Mouse (Mus musculus) 416B (cell line): Measurements from ENCODE around the gene Srek1.

Experiments used
- DNase-seq: peaks from one replicate; pipeline ENCODE4 v3.0.0; 2011; ENCODE audit warnings: low read depth

The Srek1 gene

DNA sequence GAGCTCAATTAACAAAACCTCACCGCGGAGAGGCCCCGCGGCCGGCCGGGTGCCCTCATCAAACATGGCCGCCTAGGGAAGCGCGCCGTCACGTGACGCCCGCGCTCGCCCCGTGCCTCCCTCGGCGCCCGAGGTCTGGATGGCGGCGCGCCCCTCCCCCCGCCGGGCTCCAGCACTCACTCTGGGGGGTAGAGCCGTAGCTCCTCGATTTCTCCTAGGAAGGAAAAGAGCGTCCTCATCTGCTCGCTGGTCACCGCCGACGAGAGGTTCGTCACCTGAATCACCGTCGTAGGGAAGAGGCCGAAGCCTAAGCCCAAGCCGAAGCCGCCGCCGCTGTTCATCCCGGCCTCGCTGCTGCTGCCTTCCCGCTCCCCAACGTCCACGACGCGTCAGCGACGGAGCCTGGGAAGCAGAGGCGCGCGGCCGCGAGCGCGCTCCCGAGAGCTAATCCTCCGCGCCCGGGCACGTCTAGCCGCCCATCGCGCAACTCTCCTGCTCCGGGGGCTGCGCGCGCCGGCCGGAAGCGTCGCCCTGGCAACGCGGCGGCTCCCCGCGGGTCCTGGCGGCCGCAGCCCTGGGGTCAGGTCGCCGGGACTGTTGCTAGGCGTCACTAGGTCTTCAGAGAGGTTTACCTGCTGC is at the start of gene Srek1:
Gene Srek1, minus strand, starts transcription at position 490 of the 639 bp plus-strand sequence.
- peak; percentile 89 for DNase-seq

DNA sequence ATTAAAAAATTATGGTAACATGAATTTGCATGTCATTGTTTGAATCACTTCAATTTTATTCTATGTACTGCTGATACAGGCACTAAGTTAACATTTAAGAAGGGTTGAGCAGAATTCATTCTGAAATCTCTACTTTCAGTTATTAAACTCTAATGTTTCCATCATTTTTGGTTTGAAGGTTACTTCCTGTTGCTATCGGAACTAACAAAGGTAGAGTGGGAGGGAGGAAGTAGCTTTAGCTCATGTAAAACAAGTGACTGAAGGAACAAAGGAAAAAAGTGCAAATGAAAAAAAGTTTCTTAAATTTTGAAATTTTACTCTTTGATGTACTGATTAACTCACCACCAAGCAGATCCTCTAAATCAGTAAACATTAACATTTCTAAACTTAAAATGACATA is 47.9 kb upstream of the Srek1 start:
- DNase-seq, result no peak

DNA sequence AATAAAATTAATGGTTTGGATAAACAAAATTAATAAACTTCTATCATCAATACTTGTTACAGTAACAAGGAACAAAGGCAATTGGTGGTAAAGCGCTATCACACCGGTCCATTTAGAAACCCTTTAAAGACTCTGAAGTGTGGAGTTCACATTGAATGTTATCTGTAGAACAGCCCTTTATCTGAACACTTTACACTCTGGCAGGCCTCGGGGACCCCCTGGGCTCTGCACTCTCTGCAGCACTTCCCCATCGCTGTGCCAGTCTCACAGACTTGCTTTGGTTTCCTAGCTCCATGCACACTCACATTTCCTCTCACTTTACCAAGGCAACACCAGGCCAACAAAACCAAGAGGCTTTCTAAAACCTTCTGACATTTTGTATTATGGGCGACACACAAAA is 45.0 kb upstream of the Srek1 start:
- DNase-seq, result no peak

DNA sequence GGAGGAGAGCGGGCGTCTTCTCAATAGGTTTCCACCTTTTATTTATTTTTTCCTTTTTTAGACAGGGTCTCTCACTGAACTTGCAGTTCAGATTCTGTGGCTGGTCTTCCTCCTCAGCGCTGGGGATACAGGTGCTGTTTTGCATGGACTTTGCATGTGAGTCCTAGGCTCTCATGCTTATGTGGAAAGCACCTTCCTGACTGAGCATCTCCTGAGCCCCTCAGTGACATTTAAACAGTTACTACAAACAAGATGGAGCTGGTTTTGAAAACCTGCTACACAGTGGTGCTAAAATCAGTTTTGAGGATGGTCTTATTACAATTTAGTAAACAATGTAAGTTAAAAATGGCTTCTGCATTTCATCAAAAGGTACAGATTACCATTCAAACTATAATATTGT is 43.5 kb upstream of the Srek1 start:
- no peak for DNase-seq

DNA sequence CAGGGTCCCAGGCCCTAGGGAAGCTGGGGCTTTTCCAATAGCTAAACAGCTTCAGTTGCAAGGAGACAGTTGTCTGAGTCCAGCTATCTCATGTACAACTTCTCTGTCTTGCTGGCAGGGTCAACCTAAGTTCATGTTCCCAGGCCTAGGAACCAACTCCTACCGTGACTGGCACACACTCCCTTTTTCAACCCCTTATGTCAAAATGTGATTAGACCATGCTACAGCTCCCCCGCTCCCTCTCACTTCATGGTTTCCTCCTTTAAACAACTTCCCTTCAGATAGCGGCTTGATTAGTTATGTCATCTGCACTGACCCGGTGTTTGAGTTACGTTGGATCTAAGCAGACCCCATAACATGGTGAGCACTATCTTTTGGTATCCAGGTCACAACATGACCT is 33.1 kb upstream of the Srek1 start:
- peak; percentile 26 for DNase-seq

DNA sequence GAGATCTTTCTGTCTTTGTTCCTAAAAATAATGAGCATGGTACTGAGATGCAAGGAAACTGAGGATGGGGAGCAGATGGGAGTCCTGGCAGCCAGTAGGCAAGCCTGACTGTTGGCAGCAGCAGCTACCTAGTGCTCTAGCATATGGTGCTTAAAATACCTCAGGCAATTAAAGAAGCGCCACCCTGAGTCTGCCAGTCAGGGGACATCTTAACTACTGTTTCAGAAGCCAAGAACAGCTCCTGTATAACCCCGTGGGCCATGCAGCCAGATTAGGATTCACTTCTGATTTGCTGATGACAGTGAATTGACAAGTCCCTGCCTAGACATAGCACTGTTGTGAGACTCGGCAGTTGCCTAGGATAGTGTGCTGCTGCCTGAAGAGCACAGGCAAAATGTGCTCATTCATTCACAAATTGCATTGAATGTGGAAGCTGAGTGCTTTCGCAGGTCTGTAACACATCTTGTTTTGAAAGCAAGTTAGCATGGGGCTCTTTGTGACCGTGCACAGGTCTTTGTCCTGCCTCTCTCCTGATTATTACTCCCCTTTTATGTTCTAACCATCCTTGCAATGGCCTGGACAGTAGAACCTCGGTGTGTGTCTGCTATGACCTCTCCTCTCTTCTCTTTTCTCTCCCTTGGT is 31.9 kb upstream of the Srek1 start:
- no peak for DNase-seq

DNA sequence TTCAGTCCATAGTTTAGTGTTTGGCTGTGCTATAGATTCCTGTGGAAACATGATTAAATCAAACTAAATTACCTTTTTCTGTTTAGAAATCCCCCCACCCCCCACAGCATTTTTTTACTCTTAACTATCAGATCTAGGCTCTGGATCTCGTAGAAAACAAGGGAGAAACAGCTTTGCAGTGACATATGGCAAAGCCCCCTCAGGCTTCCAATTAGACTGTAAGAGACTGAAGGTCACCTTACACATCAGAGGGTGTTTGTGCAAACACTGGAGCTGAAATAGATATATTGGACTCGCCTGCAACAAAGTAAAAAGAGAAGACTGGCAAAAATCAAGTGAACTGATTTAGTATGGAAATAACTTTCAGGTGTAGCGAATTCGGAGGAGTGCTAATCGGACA is 29.3 kb upstream of the Srek1 start:
- no peak for DNase-seq

DNA sequence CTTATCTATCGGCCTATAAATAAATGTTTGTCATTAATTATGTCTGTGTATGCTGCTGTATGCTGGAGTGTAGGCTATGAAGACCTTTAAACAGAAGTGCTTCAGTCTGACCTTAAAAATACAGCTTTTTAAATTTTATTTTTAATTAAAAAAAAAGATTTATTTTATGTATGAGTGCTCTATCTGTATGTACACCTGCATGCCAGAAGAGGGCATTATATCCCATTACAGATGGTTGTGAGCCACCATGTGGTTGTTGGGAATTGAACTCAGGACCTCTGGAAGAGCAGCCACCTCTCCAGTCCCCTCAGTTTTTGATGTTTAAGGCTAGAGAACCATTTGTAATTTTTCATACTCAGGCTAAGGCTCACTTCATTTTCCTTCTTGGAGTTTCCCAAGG is 26.6 kb upstream of the Srek1 start:
- DNase-seq, result peak; percentile 24

DNA sequence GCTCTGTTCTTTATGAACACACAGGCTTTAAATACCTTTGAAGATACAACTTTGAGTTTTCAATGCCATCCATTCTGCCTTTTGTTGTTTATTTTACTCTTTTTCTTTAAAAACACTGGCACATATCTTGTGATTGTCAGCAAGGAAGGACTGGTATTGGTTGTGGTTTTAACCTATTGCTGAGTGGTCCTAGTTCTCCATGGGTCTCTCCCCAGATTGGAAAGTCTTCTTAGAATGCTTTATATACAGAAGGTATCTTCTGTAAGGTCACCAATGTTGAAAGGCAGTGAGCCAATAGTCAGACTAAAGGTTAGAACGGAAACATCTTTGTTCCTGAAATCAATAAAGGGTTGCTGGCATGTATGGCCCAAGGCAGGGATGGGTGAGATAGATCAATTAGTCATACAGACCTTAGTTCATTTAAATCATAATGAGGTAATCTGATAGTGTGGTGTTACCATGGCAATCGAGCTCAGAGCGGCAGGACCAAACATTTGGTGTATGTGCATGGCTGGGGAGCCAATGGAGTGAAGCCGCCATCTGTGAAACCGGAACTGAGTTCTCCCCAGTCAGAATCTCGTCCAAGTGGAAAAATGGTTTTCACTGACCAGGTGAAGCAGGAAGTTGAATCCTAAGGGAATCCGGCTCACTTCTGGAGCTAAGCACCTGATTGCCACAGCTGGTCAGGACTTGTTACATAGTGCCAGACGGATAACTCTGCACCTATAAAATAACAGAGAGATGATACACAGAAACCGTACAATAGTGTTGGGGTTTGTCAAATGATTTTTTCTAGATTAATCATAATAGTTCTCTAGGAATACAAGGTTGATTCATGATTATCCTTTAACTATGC is 20.5 kb upstream of the Srek1 start:
- DNase-seq, result no peak

DNA sequence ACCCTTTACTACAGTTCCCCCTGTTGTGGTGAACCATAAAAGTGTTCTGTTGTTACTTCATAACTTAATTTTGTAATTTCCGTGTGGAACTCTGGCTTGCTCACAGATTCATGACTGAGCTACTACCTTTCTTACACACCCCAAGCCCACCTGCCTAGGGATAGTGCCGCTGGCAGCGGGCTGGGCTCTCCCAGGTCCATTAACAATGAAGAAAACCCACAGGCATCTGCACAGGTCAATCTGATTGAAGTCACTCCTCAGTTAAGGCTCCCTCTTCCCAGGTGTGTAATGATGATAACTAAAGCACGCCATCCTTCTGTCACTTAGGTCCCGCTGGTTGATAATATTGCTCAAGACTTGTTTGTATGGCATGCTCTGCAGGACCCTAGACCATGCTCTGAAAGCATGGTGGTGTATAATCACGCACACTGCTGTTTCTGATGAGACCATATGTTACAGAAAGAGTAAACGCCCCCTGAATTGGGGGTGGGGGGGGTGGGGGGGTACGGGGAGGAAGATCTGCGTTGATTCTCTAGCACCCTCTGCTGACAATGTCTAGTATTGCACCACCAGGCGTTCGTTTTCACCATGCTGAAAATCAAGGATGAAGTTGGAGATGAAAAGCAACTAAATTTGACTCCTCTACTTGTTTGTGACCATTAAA is 5.6 kb upstream of the Srek1 start:
- peak; percentile 50 for DNase-seq

DNA sequence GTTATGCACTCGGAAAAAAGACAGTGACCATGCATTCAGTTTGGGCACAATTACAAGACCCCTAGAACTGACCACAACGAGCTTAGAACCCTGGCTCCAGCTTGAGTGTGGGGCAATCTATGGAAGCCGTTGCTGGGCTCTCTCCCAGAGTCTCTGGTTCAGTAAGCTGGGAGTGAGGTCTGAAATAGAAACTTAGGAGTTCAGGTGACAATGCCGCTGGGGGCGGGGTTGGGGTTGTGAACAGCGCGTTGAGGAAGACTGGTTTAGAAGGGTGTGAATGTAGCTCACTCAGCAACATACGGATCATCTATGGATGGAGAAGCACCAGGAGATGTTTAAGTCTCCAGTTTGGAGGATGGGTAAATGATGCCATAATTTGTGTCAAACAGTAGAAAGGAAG is 2.7 kb upstream of the Srek1 start:
- no peak for DNase-seq

DNA sequence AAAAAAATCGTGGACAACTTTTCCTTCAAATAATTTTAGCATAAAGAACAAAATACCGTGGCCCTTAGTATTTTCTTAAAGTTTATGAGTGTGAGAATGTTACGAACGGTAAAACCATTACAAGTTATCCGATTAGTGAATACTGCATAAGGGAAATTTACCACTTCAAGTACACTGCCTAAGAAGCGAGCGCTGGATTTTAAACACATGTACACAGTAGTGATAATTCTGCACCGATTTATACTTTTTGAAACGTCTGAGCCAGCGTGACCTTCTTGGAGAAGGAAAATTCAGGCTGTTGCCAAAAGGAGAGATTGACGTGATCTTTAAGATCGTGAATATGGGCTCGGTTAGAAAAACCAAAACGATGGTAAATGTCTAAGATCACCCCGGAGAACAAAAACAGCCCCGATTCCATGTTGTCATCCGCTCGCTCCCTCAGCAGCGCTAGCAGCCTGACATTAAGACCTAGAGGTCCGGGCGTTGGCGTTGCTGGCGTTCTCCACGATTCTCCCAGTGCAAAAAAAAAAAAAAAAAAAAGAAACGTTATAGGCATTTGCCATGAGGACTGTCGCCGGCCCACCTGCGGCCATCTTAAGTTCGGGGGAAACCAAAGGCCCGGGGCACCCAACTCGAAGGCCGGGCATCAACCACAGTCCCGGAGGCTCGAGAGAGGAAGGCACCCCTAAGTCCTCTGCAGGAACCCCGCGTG is 845 bp downstream of the Srek1 start:
- DNase-seq, result peak; percentile 88

DNA sequence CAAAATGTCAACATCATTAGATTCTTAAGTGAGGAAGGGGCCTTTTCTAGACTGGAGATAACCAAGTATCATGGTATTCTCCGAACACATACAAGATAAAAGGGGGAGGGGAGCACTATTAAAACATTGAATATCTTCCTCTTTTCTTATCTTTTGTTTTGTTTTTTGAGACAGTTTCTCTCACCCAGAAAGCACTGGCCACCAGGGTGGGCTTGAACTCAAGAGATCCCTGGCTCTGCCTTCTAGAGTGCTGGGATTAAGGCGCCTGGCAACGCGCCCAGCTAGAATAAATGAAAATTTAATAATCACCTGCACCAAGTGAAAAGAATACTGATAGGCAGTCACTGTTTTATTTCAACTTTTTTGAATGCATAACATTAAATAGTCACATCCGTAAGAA is 1.5 kb downstream of the Srek1 start:
- peak; percentile 42 for DNase-seq

DNA sequence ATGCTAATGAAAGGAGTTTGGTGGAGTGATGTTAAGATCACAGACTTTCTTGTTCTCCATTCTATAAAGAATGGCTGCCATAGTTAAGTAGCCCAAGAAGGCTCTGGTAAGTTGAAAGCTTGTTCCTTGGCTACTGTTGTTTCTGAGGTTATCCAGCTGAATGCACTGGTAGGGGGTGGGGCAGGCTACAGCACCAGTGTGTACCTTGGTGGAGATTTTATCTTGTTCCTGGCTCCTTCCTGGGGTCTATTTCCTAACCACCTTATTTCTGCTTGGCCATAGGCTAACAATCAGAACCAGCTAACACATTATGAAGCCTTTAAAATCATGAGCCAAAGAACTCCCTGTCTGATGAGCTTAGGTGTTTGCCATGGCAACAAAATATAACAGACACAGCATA is 3.6 kb downstream of the Srek1 start:
- peak; percentile 44 for DNase-seq

DNA sequence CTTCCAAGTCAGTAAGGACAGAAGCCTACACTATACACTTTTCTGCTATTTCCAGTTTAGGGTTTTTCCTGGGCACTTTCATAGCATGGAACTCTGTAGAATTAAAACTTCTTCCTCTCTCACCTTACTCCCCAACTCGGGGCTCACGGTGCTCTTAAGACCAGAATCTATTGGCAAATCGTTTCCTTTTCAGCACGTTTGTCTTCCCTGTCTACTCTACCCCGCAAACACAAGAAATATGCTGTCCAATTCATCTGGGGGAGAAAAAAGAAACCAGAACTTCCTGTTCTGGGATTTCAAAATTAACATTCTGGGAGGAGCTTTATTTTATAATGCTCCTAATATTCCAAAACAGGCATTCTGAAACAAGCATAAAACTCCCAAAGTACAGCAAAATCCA is 6.5 kb downstream of the Srek1 start:
- DNase-seq, result peak; percentile 54

DNA sequence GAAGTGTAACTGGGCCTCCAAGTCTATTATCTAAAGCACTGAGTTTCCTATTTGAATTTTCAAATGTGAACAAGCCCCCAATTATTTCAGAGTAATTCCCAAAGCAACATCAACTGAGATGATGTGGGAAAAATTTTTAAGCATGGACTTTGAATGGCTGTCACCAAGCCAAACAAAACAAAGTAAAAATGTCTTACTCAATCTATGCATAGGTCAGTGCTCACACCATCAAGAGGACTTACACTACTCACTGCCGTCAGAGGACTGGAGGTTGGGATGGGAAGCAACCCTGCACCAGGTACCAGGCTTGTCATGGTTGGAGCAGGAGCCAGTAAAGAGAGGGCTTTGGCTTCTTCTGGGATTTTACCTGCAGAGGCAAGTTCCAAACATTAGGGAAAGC is 10.8 kb downstream of the Srek1 start:
- no peak for DNase-seq

DNA sequence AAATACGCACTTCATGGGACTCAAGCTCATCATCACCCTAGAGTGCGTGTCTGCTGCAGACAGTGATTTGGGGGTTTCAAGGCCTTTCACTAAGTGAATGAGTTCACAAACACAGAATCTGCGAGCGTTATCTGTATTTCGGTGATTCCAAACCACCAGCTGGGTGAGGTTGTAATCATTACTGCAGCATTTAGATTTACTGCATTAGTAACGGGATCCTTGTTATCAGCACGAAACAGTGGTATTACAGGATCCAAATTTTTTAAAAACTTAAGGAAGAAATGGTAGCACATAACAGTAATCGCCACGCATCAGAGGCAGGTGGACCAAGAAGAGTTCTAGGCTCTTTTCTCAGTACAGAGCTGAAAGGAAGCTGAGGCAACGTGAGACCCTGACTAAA is 12.4 kb downstream of the Srek1 start:
- no peak for DNase-seq

DNA sequence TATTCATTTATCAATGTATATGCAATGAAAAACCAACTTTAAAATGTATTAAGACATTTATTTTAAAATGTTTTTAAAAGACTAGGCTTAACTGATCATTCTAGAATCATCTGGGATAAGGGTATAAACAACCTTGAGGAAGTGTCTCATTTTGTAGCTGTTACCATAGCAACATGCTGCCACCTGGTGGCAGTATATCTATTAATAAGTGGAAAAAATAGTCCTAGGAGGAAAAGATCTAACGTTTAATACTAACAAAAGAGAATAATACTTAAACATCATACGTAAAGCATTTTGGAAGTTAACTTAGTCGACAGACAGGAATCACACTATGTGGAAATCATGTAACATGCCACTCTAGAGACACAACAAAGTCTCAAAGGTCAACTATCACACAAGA is 23.0 kb downstream of the Srek1 start:
- DNase-seq, result peak; percentile 79

DNA sequence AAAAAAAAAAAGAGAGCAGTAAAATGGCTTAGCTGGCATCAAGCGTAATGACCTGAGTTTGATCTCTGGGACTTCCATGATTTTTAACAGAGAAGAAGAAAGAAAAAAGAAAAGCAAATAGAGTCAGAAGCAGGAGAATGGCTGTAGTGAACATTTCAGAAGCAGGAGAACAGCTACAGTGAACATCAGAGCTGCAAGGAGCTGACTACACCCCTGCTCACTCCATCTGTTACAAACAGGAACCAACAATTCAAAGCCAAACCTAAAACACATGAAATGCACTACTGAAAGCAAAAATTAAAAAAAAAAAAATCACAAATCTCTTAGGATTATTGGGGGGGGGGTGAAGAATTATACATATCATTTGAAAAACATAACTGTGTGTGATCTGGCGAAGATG is 28.7 kb downstream of the Srek1 start:
- DNase-seq, result no peak

DNA sequence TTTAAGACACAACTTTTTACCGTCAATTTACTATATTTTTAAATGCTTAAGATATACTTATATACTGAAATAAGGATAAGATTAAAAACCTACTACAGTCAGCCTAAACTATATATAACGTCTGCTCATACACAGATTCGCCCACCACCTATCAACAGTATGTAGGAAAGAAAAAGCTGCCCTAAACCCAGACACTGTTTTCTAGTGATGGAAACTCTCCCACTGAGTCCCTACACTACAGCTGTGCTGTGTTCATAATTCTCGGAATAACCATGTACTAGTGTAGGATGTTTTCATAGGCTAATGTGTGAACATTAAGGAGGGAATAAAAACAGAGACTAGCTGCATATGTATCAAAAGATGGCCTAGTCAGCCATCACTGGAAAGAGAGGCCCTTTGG is 29.2 kb downstream of the Srek1 start:
- no peak for DNase-seq

DNA sequence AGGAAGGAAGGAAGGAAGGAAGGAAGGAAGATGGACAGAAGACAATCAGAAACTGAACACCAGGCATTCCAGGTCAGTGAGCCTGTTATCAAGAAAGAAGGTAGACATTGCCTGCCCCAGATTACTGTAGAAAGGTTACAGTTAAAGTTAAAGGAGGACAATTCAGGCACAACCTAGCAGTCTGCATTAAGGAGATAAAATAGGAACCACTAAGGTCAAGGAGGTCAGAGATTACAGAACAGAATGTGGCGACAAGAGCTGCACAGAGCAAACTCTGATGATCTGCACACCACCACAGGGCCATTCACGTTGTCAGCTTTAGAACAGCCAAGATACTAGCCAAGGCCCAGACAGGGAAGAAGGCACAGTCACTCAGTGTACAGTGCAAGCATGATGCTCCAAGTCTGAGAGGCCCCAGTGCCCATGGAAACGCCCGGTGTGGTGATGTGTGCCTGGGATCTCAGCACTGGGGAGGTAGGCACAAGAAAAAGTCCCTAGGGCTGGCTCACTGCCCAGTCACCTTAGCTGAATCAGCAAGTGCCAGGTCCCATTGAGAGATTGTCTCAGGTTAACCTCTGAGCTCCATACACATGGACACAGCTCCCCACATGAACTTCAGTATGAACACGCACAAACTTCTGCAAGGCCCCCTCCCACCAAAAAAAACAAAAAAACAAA is 38.9 kb downstream of the Srek1 start:
- DNase-seq, result peak; percentile 17

DNA sequence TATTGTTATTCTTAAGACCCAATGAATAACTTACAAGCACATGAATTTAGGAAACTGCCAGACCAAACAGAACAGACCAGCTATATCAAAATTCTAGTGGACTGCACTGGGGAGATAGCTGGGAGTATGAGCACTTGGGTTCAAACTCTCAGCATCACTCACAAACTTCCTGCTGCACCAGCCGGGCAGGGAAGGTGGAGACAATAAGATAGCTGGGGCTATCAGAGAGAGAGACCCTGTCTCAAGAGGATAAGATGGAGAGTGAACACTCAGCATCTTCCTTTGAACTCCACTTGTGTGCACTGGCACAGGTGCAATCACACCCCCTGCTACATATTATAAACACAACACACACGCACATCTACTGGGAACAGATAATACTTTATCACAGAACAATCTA is 47.5 kb downstream of the Srek1 start:
- no peak for DNase-seq
